Mouse (Mus musculus) ZHBTc4 (cell line): ENCODE measurements around the gene Polr3f.
A peak's percentile ranks its signal among the peaks of the same experiment; 100 is the strongest.

Experiments used
- DNase-seq: peaks from one replicate; pipeline ENCODE4 v3.0.0-alpha.2; 2011; ENCODE audit warnings: low read depth, low spot score

Gene Polr3f

GRCm38 (mm10) chr2:144526981-144527820 lies at the start of gene Polr3f, which contains the start of gene Dzank1:
Gene Polr3f (plus strand): TSS chr2:144527718.
Gene Dzank1 (minus strand): TSS chr2:144527414.
- peak; percentile 99 for DNase-seq

DNA sequence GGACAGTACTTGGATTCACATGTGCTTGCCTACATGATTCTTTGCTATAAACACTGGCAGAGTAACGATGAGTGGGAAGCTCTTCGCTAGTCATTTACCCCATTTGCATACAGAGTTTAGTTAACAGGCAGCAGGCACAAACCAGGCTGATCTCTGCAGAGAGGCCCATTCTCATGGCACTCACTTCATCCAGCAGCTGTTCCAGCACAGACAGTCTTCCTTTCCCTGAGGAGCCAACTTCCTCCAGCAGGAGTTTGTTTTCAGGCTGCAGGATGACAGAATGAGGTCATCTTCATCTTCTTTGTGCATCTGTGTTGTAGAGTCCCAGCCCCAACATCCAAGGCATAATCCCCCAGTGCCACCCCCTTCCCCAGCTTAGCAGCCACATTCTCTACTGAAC lies 48.1 kb upstream of the Polr3f start:
- no peak for DNase-seq

DNA sequence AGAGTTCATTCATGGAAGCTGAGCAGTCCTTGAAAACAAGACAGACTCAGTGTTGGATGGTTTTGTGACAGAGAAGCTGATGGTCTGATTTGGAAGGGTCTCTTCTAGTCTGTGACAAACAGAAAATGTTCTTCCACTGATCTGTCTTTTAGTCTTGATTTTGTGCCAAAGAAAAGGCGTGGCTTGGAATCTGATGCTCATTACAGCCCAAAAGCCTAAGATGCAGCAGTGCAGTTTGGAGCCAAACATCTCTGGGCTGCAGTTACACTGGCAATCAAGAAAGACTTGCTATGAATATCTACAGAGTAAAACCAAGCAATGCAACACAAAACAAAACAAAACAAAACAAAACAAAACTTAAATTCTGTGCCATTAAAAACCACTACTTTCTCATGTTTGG lies 43.4 kb upstream of the Polr3f start:
- DNase-seq: no peak

GRCm38 (mm10) chr2:144485439-144485838 lies 42.1 kb upstream of the Polr3f start:
- DNase-seq: no peak

- DNase-seq: no peak
Measured at GRCm38 (mm10) chr2:144487476-144487875, 40.0 kb upstream of the Polr3f start.

- DNase-seq: no peak
Measured at GRCm38 (mm10) chr2:144489342-144489741, 38.2 kb upstream of the Polr3f start.

DNA sequence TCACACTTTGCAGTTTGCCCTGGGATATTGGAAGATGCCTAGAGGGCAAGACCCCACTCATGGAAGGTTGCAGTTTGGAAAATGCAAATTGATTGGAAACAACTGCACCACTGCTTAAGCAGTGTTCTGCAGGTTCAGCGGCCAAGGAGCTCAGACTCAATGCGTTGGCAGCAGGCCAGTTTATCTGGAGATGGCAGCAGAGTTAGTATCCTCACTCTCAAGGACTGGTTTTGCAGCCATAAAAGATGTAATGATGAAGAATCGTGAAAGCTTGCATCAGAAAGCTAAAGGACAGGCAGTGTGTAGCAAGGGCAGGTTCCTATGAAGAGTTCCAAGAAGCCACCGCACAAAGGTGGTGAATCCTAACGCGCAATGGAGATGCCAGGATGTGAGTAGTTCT lies 25.4 kb upstream of the Polr3f start:
- no peak for DNase-seq

GRCm38 (mm10) chr2:144514619-144515018 lies 12.9 kb upstream of the Polr3f start:
- DNase-seq: no peak

DNA sequence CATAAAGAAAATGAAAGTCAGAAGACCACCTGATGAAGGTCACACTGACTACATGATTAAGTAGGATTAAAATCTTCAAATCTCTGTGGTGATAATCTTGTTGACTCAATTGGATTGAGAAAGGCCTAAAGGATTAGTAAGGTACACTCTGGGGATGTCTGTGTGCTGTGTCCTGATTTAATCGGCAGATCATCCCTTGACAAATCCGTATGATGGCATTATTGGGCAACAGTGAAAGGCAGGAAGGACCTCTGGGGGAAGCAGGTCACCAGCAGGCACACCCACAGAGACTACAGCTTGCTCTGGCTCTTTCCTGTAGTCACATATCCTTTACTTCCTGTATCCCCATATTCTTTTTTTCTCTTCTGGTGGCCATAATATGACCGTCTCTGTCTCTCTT lies 7.7 kb upstream of the Polr3f start:
- no peak for DNase-seq

- DNase-seq: no peak
Measured at GRCm38 (mm10) chr2:144525856-144526255, 1.7 kb upstream of the Polr3f start.

DNA sequence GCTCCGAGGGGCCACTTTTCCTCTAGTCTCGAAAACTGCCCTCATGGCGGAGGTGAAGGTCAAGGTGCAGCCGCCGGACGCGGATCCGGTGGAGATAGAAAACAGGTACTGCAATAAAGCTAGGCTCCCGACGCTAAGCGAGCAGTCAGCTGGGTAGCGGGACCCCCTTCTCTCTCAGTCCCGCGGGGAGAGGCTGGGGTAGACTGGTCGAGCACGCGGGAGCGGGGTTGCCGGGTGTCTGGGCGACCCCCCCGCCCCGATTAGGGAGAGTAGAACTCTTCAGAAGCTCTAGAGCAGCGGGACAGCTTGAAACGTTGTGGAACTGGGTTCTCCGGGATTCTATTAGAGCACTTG lies 280 bp downstream of the Polr3f start:
- DNase-seq: no peak

- no peak for DNase-seq
Measured at GRCm38 (mm10) chr2:144537123-144537522, 9.6 kb downstream of the Polr3f start.

DNA sequence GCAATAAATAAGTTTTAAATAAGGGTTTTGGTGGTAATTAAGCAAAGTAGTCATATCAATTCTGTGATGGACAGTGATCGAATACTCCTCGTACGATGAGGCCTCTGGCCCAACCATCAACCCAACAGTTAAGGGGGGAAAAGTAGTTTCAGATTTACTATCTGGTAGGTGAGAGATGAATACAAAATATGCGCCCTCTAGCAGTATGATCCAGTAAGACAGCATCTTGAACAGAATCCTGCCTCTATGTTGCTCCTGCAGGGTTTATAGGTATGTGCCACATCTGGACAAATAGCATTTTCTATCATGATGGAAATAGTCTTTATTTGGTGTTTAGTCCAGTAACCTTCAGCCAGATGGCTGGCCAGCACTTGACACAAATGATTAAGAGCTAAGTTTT lies 13.7 kb downstream of the Polr3f start:
- DNase-seq: no peak

GRCm38 (mm10) chr2:144543670-144544069 lies 16.2 kb downstream of the Polr3f start:
- no peak for DNase-seq

DNA sequence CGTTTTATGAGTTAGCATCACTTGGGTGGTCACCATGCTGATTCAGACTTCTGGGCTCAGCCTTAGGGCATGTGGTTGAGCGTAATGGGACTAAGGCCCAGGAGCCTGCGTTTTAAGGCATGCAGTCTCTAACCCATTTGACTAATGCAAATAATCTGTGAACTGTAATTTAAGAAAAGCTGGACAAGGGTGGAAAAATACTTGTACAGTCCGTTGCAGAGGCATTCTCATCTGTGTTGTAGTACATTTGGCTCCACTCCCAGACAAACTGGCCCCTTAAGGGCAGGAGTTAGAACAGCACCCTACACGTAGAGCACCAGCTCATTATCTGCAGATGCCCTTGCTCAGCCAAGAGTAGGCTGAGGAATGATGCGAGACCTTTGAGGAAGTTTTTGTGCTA lies 17.1 kb downstream of the Polr3f start:
- DNase-seq: no peak

- DNase-seq: no peak
Measured at GRCm38 (mm10) chr2:144545061-144545460, 17.5 kb downstream of the Polr3f start.

GRCm38 (mm10) chr2:144545481-144545880 lies 18.0 kb downstream of the Polr3f start:
- no peak for DNase-seq

DNA sequence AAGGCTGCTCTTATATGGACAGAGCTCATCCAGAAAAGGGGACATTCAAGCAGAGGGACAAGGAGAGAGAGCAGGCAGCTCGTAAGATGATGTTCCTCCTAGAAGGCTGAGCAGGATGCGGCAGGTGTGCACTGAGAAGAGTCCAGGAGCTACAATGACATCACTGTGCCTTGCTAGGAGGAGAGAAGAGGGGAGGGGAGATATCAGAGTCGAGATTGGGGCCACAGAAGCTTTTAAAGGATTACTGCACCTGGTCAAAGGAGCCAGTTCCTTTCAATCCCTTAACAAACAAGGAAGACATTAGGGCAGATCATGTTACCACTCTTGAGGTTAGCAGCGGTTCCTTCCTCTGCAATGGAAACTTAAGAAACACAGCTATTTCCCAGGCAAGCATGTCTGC lies 20.0 kb downstream of the Polr3f start:
- DNase-seq: no peak

- DNase-seq: peak; percentile 85
Measured at GRCm38 (mm10) chr2:144550529-144550928, 23.0 kb downstream of the Polr3f start, which contains the start of gene Rbbp9. Gene Rbbp9 (minus strand): TSS chr2:144550869.

DNA sequence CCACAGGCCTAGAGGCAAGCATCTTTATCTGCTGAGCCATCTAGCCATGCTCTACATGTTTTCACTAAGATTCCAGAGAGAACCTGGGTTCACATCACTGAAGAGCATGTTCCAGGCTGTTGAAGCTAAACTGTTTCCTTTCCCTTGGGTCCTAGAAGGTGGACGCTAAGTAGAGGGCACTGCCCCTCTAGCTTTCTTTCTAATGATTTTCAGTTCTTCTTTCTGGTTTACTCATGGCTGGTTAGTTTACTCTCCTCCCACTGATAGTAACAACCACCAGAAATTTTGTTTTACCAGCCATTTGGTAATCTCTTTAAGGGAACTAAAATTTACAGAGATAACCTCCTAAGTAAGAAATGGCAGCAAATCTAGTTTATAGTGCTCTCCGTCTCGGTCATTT lies 26.4 kb downstream of the Polr3f start:
- DNase-seq: no peak

GRCm38 (mm10) chr2:144555286-144555819 lies 27.8 kb downstream of the Polr3f start:
- peak; percentile 2 for DNase-seq

DNA sequence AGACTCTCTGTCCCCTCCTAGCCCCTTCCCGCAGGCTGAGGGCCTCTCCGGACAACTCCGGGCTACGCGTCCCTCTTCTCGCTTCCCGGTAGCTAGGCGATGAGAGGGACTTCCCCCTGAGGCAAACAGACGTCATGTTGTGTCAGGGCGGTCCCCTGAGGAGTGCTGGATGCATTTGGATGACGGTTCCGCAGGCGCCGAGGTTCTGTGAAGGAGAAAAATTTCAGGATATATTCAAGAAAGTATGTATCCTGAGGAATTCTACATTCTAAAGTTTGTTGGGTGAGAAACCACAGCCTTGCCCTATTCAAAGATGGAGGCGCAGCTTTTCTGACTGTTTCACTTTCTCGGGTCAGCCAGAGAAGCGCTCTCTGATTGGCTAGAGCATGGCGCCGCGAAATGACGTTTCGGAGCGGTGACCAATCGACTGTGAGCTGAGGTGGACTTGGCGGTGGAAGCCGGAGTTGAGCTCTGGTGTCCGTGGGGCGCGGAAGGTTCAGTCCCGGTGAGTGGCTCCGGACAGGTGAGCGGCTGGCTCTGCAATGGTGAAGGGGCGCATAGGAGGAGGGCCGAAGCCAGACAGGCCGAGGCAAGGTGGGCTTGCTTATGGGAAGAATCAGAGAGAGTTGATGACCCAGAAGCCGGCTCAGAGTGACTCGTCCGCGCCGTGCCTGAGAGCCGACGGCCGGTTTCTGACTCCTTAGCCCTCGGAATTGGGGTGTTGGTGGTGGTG lies 28.5 kb downstream of the Polr3f start, which contains the start of gene Sec23b:
TSS of gene Sec23b (plus strand) at position 410 of the 733 bp plus-strand sequence.
- peak; percentile 97 for DNase-seq
